Mouse (Mus musculus) lung, postnatal 25 days (tissue): ENCODE measurements around the gene Orc3.

Source experiments
- DNase-seq: peaks from one replicate; pipeline ENCODE4 v3.0.0; 2022; ENCODE audit warnings: low spot score

The Orc3 gene

DNA sequence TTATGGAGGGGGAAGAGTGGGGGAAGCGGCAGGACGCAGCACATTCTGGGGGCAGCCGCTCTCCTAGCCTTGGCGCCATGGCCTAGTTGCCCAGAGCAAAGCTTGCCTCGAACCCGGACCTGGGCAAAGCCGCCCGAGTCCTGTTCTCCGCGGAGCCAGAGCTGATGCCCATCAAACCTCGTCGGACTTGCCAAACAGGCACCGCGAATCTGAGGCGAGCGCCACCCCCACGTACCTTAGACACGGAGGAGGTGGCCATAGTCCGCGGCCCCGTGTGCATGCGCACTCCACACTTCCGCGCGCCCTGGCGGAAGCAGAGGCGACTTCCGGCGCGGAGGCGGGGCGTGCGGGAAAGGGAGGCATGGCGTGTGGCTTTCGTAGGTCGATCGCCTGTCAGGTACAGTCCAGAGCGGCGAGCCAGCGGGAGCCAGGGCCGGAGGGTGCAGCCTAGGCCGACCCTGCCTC lies at the start of gene Orc3, which contains the start of gene Rars2:
TSS of gene Orc3 (minus strand) at position 315 of the 465 bp plus-strand sequence.
TSS of gene Rars2 (plus strand) at position 328 of the 465 bp plus-strand sequence.
- peak; percentile 93 for DNase-seq

DNA sequence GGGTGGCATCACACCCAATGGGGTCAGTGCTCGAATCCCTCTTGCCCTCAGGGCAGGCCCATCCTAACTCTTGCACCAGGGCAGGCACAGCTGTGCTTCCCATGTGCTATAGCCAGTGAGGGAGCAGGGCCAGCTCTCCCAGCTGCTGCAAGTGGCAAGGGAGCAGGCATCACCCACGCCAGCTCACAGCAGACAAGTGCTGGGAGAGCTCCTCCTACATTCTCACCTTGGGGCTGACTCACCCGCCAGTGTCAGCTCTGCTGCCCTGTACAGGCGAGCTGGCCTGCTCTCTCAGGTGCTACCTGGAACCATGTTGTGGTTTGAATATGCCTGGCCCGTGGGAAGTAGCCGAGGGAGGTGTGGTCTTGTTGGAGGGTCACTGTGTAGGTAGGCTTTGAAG lies 47.2 kb upstream of the Orc3 start:
- DNase-seq: no peak

DNA sequence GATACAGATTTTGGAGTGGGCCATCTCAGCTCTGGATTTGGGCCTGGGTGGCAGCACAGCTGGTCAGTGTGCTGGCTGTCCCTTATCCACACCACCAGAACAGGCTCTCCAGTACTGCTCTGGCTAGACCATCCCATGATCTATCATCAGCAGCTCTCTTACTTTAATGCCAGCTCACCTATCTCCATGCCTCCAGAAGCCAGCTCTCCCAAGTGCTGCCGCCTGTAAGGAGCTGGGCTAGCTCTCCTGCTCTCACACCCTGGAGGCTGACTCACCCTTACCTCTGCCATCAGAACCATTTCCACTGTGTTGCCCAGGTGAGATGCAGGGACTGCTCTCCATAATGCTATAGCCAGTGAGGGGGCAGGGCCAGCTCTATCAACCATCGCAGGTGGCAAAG lies 46.8 kb upstream of the Orc3 start:
- no peak for DNase-seq

DNA sequence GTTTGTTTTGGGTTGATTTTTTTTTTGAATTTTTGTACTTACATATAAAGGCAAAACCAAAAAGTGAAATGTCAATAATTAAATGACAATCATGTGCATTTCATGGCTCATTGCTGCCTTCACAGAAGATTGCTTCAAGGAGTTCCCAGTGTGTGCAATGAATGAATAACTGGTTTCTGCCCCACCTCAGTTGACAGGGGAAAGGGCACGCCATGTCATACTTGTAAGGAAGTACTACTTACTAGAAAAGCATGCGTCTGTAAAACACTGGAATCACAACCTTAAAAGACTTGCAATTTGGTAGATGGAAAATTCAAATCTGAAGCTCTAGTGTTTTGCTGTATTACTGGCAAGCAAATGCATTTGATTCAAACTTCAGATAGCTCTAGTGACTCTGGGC lies 44.3 kb upstream of the Orc3 start:
- no peak for DNase-seq

DNA sequence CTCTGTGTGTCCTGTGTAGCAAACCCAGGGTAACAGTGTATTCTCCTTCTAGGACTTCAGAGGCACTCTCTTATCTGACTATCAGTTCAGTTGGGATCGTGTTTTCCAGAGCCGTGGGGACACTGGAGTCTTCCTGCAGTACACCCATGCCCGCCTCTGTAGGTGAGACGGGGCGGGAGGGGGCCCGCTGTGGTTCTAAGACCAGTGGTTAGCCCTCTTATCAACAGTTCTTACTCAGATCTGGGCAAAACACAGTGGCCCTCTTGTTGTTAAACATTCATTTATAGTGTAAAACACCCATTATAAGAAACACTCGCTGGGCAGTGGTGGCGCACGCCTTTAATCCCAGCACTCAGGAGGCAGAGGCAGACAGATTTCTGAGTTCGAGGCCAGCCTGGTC lies 41.4 kb upstream of the Orc3 start:
- no peak for DNase-seq

DNA sequence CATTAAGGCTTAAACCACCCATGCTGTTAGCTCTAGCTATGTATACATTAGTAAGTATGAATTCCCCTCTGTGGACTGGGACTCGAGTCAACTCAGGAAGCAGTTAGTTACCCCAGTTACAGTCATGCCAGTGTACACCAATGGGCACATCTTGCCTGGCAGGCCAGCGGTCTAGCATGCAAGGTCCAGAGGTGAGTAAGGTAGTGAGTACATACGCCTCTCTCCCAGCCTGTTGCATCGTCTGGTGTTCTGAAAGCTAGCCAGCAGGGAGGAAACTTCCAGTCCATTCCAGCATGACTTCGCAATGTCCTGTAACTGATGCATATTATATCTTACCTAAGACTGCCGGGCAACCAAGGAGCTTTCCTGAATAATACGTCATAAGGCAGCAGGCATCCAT lies 38.4 kb upstream of the Orc3 start:
- no peak for DNase-seq

DNA sequence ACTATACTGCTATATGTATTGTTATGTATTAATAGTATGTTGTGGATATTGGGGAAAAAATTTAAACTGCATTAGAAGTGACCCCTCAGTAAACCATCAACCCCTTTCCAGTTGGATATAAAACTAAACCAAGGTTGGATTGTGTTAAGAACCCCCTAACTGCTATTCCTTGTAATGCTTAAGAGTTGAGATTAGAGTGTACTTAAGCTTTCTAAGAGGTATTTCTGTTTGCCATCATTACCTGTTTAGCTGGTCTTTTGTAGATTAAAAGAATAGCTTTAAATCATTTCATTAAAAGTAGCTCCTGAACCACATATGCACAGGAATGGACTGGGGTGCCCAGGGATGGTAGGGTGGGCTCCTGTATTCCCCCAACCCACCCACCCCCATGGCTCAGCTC lies 30.0 kb upstream of the Orc3 start:
- DNase-seq: no peak

DNA sequence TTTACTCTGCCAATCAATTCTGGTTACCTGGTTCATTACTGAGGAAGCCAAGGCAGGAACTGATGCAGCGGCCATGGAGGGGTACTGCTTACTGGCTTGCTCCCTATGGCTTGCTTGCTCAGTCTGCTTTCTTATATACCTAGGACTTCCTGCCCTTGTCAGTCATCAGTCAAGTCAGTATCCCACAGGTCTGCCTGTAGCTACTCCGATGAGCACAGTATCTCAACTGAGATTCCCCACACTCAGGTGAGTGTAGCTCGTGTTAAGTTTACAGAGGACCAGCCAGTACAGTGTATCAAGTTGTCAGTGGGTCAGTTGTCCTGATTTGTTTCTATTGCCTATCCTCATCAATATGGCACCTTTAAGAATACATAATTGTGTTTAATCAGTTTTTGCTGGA lies 26.0 kb upstream of the Orc3 start:
- DNase-seq: no peak

DNA sequence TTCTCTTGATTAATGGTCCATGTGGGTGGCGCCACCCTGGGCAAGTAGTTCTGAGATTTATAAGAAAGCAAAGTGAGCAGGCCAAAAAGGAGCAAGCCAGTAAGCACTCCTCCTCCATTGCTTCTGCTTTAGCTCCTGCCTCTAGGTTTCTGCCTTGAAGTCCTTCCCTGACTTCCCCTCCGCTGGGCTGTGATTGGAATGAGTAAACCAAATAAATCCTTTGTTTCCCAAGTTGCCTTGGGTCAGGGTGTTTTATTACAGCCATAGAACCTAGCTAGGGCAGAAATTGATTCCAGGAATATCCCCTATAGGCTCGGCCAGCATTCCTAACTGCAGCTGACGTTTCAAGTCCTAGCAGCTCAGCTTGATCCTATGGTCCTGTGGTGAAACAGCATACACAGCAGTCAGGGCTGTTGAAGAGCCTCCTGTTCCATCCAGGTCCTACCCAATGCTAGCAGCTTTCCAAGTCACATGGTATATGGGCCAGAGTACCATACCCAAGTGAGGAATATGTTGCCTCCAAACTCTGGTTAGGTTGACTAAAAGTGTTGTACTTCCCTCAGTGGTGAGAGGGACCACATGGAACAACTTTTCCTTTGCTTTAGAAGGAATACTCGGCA lies 25.1 kb upstream of the Orc3 start:
- DNase-seq: no peak

DNA sequence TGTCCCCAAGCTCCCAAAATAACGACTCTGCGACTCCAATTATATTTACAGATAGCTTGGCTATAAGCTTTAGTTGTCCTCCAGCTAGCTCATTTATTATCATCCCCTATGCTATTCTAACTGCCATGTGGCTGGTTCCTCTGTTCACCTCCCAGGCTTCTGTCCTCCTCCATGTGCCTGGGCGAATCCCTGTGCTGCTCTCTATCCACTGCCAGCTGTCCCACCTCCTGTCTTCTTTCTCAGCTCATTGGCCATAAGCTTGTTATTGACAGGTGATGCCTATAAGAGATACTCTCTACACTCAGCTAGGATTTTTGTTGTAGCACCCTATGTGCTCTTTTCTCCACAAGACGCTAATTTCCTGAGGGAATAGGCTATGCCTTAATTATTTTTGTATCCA lies 23.1 kb upstream of the Orc3 start:
- no peak for DNase-seq

DNA sequence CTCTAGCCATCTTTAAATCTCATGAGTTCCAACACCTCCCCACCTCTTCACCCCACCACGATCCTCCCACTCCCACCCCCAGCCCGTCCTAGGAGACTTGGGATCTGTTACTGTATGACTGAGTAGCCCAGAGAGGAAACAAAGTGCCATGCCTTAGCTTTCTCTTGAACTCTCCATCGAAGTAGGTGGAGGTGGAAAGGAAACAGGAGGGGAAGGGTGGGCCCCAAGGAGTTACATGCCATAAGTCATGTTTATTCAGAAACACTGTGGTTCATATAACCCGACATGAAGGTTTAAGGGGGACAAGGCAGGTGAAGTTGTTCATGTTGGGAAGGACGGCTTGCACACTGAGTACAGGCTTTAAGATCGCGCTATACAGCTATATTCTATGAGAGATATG lies 22.6 kb upstream of the Orc3 start:
- DNase-seq: no peak

DNA sequence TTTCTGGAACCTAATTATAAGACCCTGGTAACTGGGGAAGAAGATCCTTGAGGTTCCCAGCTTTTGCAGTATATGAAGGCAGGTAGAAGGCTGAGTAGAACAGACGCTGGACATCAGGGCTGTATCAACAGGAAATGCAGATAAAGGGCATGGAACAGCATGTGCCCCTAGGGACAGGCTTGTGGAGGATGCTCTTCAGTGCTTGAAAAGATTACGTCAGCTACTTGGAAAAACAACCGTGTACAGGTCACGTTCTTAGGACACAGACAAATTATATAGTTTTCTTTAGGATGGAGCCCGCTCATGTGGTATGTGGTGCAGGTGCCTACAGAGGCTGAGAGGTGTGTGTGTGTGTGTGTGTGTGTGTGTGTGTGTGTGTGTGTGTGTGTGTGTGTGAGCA lies 21.3 kb upstream of the Orc3 start:
- no peak for DNase-seq

DNA sequence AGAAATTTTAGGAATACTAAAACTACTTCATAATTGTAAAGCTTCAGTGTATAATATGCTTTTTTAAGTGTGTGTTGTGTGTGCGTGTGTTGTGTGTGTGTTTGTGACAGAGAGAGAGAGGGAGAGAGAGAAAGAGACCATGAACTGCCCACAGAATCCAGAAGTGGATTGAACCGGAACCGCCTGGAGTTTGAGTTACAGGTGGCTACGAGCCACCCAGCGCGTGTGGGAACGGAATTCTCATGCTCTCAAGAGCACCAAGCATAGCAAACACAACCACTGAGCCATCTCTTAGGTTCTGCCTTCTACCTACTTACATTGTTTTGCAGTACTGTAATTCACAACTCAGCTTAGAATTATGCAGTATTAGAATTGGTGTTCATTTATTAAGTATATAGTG lies 19.4 kb upstream of the Orc3 start:
- DNase-seq: no peak

DNA sequence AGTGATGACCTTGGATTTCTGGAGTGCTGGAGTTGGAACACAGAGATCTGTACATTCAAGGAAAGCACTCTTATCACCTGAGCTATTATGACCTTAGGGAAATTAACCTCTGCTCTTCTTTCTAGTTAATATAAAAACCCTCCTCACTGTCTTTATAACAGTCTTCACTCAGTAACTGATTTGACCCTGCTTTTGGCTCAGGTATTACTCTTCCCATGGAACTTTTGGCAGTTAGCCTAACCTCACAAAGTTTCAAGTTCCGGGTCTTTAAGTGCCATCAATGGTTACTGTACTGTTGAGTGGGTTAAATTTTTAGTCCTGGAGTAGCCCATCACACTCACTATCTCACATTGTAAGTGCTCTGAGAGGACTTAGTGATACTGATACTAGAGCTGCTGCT lies 15.2 kb upstream of the Orc3 start:
- no peak for DNase-seq

DNA sequence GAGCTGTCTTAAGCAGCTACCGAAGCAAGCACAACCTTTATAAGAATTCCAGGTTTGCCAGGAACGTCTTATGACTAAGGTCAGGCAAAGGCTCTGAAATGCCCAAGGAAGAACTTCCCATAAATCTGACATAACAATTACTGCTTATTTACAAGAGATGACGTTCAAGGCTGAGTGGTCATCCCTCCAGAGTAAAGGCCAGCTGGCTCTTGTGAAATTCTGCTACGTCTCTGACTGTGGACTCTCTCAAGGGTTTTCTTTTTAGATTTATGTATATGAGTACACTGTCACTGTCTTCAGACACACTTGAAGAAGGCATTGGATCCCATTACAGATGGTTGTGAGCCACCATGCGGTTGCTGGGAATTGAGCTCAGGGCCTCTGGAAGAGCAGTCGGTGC lies 11.7 kb upstream of the Orc3 start:
- DNase-seq: no peak

DNA sequence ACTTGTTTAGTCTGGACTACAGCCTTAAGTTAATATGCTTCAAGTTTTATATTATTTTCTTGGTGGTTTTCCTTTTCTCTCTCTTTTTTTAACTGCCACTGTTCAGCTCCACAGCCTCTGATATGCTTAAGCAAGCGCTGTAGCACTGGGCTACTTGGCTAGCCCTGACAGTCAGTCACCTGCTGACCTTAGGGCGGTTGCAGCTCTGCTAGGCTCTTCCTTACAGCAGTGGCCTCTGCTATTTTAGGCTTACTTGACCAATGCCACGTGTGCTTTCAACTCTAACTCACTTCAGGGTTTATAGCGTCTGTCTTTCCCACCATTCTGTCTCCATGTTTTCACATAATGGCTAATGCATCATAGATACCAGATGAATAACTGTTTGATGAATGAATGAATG lies 10.8 kb upstream of the Orc3 start:
- no peak for DNase-seq

DNA sequence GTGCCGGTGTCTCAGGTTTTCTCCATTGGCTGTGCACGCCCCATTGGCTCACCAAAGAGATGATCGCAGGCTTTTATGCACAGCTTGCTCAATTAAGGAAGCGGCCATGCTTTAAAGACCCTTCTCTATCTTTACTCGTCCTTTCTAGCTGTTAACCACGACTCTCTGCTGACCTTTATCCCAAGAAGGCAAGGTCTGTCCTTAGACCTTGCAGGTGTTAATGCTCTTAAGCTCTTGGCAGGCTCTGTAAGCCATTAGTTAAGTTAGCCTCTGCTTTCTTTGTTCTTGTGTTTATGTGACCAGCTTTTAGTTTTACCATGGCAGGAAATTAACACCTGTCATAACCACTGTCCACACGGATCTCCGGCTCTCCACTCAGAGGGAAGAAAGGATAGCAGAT lies 1.4 kb upstream of the Orc3 start:
- DNase-seq: no peak

DNA sequence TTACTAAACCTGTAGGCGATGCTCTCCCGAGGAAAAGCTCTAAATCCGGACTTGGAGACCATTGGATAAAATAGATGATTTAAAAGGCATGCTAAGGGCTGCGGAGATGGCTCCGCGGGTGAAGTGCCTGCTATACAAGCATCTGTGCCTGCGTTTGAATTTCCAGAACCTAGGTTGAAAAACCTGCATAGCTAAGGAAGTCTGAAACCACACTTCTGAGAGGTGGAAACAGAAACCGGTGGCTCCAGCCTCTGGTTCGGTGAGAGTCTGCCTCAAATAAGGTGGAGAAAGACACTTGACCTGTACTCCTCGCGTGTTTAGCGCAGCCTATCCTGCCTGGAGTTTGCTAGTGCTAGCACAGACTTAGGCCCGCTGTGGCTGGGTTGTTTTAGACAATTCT lies 559 bp upstream of the Orc3 start:
- DNase-seq: no peak

DNA sequence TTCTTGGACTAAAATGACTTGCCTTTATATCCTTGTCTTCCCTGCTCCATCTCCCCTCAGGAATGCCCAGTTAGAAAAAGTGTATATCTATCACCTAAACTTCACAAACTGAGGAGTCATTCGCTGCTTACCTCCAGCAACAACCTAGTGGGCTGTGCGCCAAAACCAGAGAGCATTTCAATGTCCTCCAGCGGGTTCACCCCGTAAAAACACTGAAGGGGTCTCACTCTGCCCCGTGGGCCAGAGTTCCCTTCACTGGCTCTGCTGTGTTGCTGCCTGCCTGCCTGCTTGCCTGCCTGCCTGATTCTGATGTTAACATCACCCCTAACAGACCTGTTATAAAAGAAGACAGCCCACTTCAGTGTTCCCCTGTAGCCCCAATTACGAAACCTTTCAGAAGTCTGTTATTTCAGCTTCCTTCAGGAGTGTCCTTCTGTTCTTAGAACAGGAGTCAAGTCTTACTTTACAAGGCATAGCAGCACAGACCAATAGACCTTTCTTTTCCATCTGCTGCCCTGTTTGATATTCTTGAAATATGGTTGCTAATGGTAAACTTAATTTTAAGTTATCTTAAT lies 1.1 kb downstream of the Orc3 start:
- DNase-seq: peak; percentile 9

DNA sequence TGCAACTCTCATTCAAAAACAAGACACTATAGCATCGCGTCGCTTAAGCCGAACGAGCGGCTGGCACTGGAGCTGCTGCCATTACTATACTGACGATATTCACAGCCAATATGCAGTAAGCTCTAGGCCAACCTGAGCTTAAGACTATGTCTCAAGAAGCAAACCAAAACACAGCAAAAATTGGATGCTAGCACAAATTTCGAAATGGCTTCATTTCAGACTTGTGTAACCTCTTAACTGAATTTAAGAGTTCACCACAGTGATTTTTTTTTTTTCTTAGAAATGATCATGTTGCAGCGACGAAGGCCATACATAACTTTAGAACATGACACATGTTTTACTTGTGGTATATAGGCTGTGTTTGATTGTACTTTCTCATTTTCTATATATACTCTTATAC lies 8.1 kb downstream of the Orc3 start:
- no peak for DNase-seq

DNA sequence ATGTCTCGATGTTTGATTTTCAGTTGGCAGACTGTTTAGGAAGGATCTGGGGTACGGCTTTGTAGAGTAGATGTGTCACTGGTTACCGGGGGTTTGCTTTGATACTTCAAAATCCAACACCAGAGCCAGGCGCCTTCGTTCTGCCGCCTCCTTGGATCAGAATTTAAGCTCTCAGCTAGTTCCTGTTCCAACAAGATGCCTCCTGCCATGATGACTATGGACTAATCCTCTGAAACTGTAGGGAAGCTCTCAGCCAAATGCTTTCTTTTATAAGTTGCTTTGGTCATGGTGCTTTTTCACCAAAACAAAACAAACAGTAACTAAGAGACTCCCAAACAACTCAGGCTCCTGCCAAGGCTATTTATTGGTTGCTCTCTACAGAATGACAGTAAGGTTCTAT lies 11.6 kb downstream of the Orc3 start:
- no peak for DNase-seq

DNA sequence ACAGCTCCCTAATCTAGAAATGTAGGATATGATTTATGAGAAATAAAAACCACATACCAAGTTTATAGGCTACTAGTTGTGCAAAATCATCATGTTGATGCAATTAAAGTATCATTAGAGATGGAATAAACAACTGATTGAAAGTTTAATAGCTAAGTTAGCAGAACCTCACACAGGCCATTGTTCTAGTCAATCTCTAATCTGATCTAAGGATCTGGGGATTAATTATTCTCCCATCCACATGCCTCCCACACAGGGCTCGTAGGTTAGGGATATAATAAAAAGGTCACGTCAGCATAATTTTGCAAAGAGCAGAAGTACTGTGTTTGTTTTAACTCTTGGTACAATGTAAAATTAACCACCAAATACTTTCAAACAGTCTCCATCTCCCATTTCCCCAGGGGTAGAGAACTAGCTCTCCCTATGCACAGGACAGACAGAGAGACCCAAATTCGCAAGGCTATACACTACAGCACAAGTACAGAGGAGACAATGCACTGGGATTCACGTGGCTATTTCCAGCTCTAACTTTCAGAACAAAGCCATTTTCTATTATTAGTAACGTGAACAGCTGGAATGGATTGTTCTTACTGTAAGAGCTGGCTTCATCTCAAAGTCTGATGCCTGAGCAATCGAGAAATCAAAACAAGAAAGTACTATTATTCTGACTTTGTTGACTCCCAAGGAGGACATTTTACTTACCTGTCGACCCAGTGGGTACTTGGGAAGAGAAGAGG lies 29.7 kb downstream of the Orc3 start:
- no peak for DNase-seq

DNA sequence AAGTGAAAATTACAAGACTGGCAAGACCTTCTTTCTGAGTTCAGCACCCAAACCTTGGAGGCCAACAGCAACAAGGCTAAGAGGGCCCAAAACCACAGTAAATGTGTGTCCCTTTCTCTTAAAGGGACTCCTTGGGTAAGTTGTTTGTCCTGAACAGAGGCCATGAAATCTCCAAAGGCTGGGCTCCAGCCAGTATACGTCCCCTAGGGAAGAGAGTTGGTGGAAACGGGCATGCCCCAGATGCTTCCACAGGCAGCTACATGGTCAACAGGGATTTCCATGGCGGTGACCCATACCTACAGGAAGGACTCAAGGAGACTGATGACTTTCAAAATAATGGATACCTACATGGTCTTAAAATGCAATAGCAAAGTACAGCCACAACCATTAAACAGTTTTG lies 31.3 kb downstream of the Orc3 start:
- DNase-seq: no peak

DNA sequence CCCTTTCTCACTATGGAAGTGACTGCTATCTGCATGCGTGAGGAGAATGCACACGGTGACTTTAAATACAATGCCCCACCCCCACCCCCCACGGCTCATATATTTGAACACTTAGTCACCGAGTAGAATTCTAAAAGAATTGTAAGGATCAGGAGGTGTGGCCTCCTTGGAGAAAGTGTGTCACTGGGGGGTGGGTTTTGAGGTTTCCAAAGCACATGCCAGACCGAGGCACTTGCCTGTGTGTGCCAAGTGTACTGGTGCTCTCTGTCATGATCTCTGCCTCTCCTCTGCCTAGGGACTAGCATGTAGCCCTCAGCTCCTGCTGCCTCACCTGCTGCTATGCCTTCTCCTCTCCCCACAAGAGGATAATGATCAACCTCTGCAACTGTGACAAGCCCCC lies 32.3 kb downstream of the Orc3 start:
- DNase-seq: no peak
